Mouse (Mus musculus) 3T3-L1 (cell line): ENCODE measurements at regions not wholly inside any gene's neighbourhood (a gene's known extent, or its start where the extent isn't known, plus 50 kb on each side); places are given as distances from the start of the nearest gene placed in this dataset.

Experiments used
- DNase-seq: peaks from one replicate; pipeline ENCODE4 v3.0.0-alpha.2; 2015; ENCODE audit warnings: low read depth, low spot score

GRCm38 (mm10) chr14:25173281-25173680 lies 285.7 kb upstream of the Zmiz1 start:
- peak; percentile 4 for DNase-seq

GRCm38 (mm10) chr14:25173873-25174272 lies 285.1 kb upstream of the Zmiz1 start:
- DNase-seq: no peak

- DNase-seq: peak; percentile 67
Measured at GRCm38 (mm10) chr14:25174402-25174801, 284.6 kb upstream of the Zmiz1 start.

- no peak for DNase-seq
Measured at GRCm38 (mm10) chr14:25176206-25176605, 282.8 kb upstream of the Zmiz1 start.

GRCm38 (mm10) chr14:25180126-25180525 lies 278.9 kb upstream of the Zmiz1 start:
- DNase-seq: no peak

- DNase-seq: peak; percentile 44
Measured at GRCm38 (mm10) chr14:25181406-25181805, 277.6 kb upstream of the Zmiz1 start.

- DNase-seq: no peak
Measured at GRCm38 (mm10) chr14:25184042-25184441, 274.9 kb upstream of the Zmiz1 start.

GRCm38 (mm10) chr14:25184875-25185274 lies 274.1 kb upstream of the Zmiz1 start:
- no peak for DNase-seq

- no peak for DNase-seq
Measured at GRCm38 (mm10) chr14:25185556-25185958, 273.4 kb upstream of the Zmiz1 start.

- peak; percentile 89 for DNase-seq
Measured at GRCm38 (mm10) chr14:25185959-25186771, 272.8 kb upstream of the Zmiz1 start.

GRCm38 (mm10) chr14:25187715-25188114 lies 271.3 kb upstream of the Zmiz1 start:
- peak; percentile 54 for DNase-seq

GRCm38 (mm10) chr14:25189256-25189655 lies 269.7 kb upstream of the Zmiz1 start:
- DNase-seq: no peak

GRCm38 (mm10) chr14:25190680-25191270 lies 268.2 kb upstream of the Zmiz1 start:
- no peak for DNase-seq

GRCm38 (mm10) chr14:25196820-25197219 lies 262.2 kb upstream of the Zmiz1 start:
- DNase-seq: peak; percentile 8

GRCm38 (mm10) chr14:25199900-25200299 lies 259.1 kb upstream of the Zmiz1 start:
- no peak for DNase-seq

- no peak for DNase-seq
Measured at GRCm38 (mm10) chr14:25200656-25201179, 258.3 kb upstream of the Zmiz1 start.

- no peak for DNase-seq
Measured at GRCm38 (mm10) chr14:25202312-25202711, 256.7 kb upstream of the Zmiz1 start.

GRCm38 (mm10) chr14:25204091-25204490 lies 254.9 kb upstream of the Zmiz1 start:
- DNase-seq: no peak

- DNase-seq: no peak
Measured at GRCm38 (mm10) chr14:25206855-25207254, 252.1 kb upstream of the Zmiz1 start.

GRCm38 (mm10) chr14:25207422-25207821 lies 251.6 kb upstream of the Zmiz1 start:
- DNase-seq: no peak

GRCm38 (mm10) chr14:25208221-25209056 lies 250.5 kb upstream of the Zmiz1 start:
- DNase-seq: peak; percentile 10

- no peak for DNase-seq
Measured at GRCm38 (mm10) chr14:25213056-25213455, 245.9 kb upstream of the Zmiz1 start.
